In genomic region chr4:118138891-118139290, GRCm38 (mm10) we compare ENCODE assay signal across 9 mouse cellular contexts. TPM values are rescaled to one million over a fixed set of nuclear protein-coding genes. Genes with fewer than 3 reads are reported as not detected.
DNase-seq lines count a peak whose midpoint lies in the region; ATAC-seq and TF ChIP-seq lines count a peak whose summit lies in the region.
"Had no signal": no experiment of that assay in that cellular context is flagged by ENCODE, and none has a peak within 500 bp of the region (broad histone marks: within the 10 kb centered on the region; RNA-seq: fewer than 3 reads in every experiment).

No protein-coding gene starts in this region.

- H3K9ac ChIP-seq in midbrain, embryonic 14.5 days (replicated peaks; ENCODE audit: low read length): no peak overlapping the region
- no peak overlapping the region for H3K9ac ChIP-seq in midbrain, embryonic 16.5 days (ENCODE audit: low read depth, low read length)
- H3K9ac ChIP-seq: liver, embryonic 14.5 days had no signal

- no peak overlapping the region for H3K4me2 ChIP-seq in midbrain, embryonic 14.5 days (ENCODE audit: low read length)
- no peak overlapping the region for H3K4me2 ChIP-seq in midbrain, embryonic 16.5 days (ENCODE audit: low read length)

- TF ChIP-seq CTCF in brain, embryonic 14.5 days (IDR thresholded peaks at IDR 0.05; ENCODE audit: borderline replicate concordance, extremely low read depth, insufficient read depth, insufficient read length): no peak

- DNase-seq in midbrain, embryonic 14.5 days: peak; percentile 41
- DNase-seq in brain, embryonic 14.5 days (ENCODE audit: low read depth): peak; percentile 67
- peak; percentile 47 for DNase-seq in gastrocnemius, postnatal 25 days
- peak; percentile 51 to 65 for DNase-seq in layer of hippocampus, postnatal 10 days (ENCODE audit: low spot score in 2 of 2)
- peak; percentile 53 for DNase-seq in right cerebral cortex, postnatal 14 days
- no peak for DNase-seq in embryo, embryonic 10 days (ENCODE audit: low spot score)
- no peak for DNase-seq in urinary bladder, adult 2 months (ENCODE audit: low spot score)

- ATAC-seq in midbrain, embryonic 14.5 days (ENCODE audit: low FRiP score, low TSS enrichment): no peak
- no peak for ATAC-seq in midbrain, embryonic 16.5 days

- 79% methylated on average over 5 of the region's 5 CpGs for WGBS in midbrain, embryonic 14.5 days
- 65% methylated on average over 5 of the region's 5 CpGs for WGBS in midbrain, embryonic 16.5 days

- H3K27me3 ChIP-seq in midbrain, embryonic 14.5 days (ENCODE audit: control insufficient read depth, insufficient read depth, low read length): no peaks in the 10 kb centered on the region
- no peaks in the 10 kb centered on the region for H3K27me3 ChIP-seq in midbrain, embryonic 16.5 days (ENCODE audit: control insufficient read depth, insufficient read depth, low read depth, low read length)

- peaks cover 78% of the 10 kb centered on the region for H3K36me3 ChIP-seq in midbrain, embryonic 14.5 days (ENCODE audit: control insufficient read depth, insufficient read depth, low read length)
- H3K36me3 ChIP-seq in midbrain, embryonic 16.5 days (ENCODE audit: control insufficient read depth, insufficient read depth, low read length): peaks cover 22% of the 10 kb centered on the region

- TF ChIP-seq POLR2A in brain, embryonic 14.5 days (IDR thresholded peaks at IDR 0.05; ENCODE audit: borderline replicate concordance, extremely low read depth, insufficient read depth, insufficient read length, poor library complexity, severe bottlenecking): no peak

- H3K4me1 ChIP-seq in midbrain, embryonic 14.5 days (ENCODE audit: control insufficient read depth, insufficient read depth, low read length): peaks cover 4% of the 10 kb centered on the region; the same call in 1 of the 2 replicates
- H3K4me1 ChIP-seq in midbrain, embryonic 16.5 days (ENCODE audit: control insufficient read depth, insufficient read depth, low read length): peaks cover 6% of the 10 kb centered on the region

- no peak overlapping the region for H3K4me3 ChIP-seq in midbrain, embryonic 14.5 days (replicated peaks; ENCODE audit: low read depth, low read length)
- no peak overlapping the region for H3K4me3 ChIP-seq in midbrain, embryonic 16.5 days (ENCODE audit: low read depth, low read length)

- no peak overlapping the region for H3K27ac ChIP-seq in midbrain, embryonic 14.5 days (replicated peaks; ENCODE audit: low read depth, low read length)
- H3K27ac ChIP-seq in midbrain, embryonic 16.5 days (ENCODE audit: low read length): no peak overlapping the region
- H3K27ac ChIP-seq: liver, embryonic 14.5 days had no signal

- no peaks in the 10 kb centered on the region for H3K9me3 ChIP-seq in midbrain, embryonic 14.5 days (ENCODE audit: control insufficient read depth, low read length)
- no peaks in the 10 kb centered on the region for H3K9me3 ChIP-seq in midbrain, embryonic 16.5 days (replicated peaks; ENCODE audit: control insufficient read depth, low read length, poor library complexity, severe bottlenecking)

RNA-seq across cellular contexts. Expression of gene St3gal3, which starts 4.2 kb away (rescaled TPM):
- polyA plus RNA-seq in midbrain, embryonic 14.5 days (2014; fragmentation: Nextera tagmentation; extraction: Ambion mirVana): 9.3 and 20.1 TPM in 2 replicates
- 13.2 and 13.8 TPM in 2 replicates for polyA plus RNA-seq in midbrain, embryonic 16.5 days (2015; fragmentation: Nextera tagmentation; extraction: Ambion mirVana)
- polyA plus RNA-seq in brain, embryonic 14.5 days (2012; rRNA removed): 30.5 and 36.9 TPM in 2 replicates
- total RNA-seq in gastrocnemius, postnatal 25 days (2021): 10 to 100 TPM; 65.8 to 74.1 TPM
- 10 to 100 TPM; 37.6 to 38.3 TPM for total RNA-seq in layer of hippocampus, postnatal 10 days (2021)
- 22.8 and 27.2 TPM in 2 replicates for polyA plus RNA-seq in urinary bladder, adult 2 months (2012; rRNA removed)

RNA-seq across cellular contexts. Expression of gene Kdm4a, which starts 41.0 kb away (rescaled TPM):
- 56.2 and 62.5 TPM in 2 replicates for polyA plus RNA-seq in midbrain, embryonic 14.5 days (2014; fragmentation: Nextera tagmentation; extraction: Ambion mirVana)
- 42.1 and 50.4 TPM in 2 replicates for polyA plus RNA-seq in midbrain, embryonic 16.5 days (2015; fragmentation: Nextera tagmentation; extraction: Ambion mirVana)
- 100 and 109 TPM in 2 replicates for polyA plus RNA-seq in brain, embryonic 14.5 days (2012; rRNA removed)
- total RNA-seq in gastrocnemius, postnatal 25 days (2021): 10 to 100 TPM; 14.7 to 20.9 TPM
- 10 to 100 TPM; 56.5 to 66.7 TPM for total RNA-seq in layer of hippocampus, postnatal 10 days (2021)
- 38.2 and 38.6 TPM in 2 replicates for polyA plus RNA-seq in urinary bladder, adult 2 months (2012; rRNA removed)

Comparison
In these comparisons a context has a peak if more than half of its experiments do, and no peak if none do; other contexts are left out.
1. DNase-seq: peak in midbrain, embryonic 14.5 days (single experiment), brain, embryonic 14.5 days (single experiment), gastrocnemius, postnatal 25 days (single experiment), layer of hippocampus, postnatal 10 days (2 of 2) and right cerebral cortex, postnatal 14 days (single experiment); none in embryo, embryonic 10 days (single experiment) and urinary bladder, adult 2 months (single experiment).